Mouse (Mus musculus) heart, embryonic 14.5 days (tissue): ENCODE measurements at regions not wholly inside any gene's neighbourhood (a gene's known extent, or its start where the extent isn't known, plus 50 kb on each side); places are given as distances from the start of the nearest gene placed in this dataset.

Experiments
- ATAC-seq: fragments of 200-750 bp; cut with Nextera tagmentation; 2 replicates; pipeline ENCODE4 v1.8.0; 2017; ENCODE audit warnings: low read depth, moderate TSS enrichment; ENCODE audit not compliant: insufficient number of reproducible peaks, insufficient read depth, low FRiP score
- H3K27ac ChIP-seq, 2 experiments: fragments of 200-500 bp in 1 of 2; fragments of 300-500 bp in 1 of 2; sonication (generic) in 1 of 2; replicated peaks in 1 of 2; 2 replicates each; pipeline ENCODE4 v1.5.1; 2012 to 2014; ENCODE audit warnings: low read depth in 2 of 2, low read length in 2 of 2, control low read depth in 1 of 2, mild to moderate bottlenecking in 1 of 2, mixed read lengths in 1 of 2; ENCODE audit not compliant: control insufficient read depth in 1 of 2, insufficient read depth in 1 of 2
- H3K27me3 ChIP-seq: fragments of 300-500 bp; sonication (generic); 2 replicates; pipeline ENCODE4 v1.6.1; 2014; ENCODE audit warnings: mild to moderate bottlenecking, low read length, control low read depth; ENCODE audit not compliant: control insufficient read depth, insufficient read depth
- H3K36me3 ChIP-seq: fragments of 300-500 bp; sonication (generic); 2 replicates; pipeline ENCODE4 v1.6.1; 2014; ENCODE audit warnings: mild to moderate bottlenecking, control low read depth, low read length, mixed read lengths; ENCODE audit not compliant: control insufficient read depth, insufficient read depth
- H3K4me1 ChIP-seq, 2 experiments: fragments of 200-500 bp in 1 of 2; fragments of 300-500 bp in 1 of 2; sonication (generic) in 1 of 2; 2 replicates each; pipeline ENCODE4 v1.6.1; 2012 to 2014; ENCODE audit warnings: low read length in 2 of 2, control low read depth in 1 of 2, mixed read lengths in 1 of 2; ENCODE audit not compliant: control insufficient read depth in 2 of 2, insufficient read depth in 2 of 2
- H3K4me2 ChIP-seq: fragments of 300-500 bp; sonication (generic); 2 replicates; pipeline ENCODE4 v1.6.1; 2014; ENCODE audit warnings: mild to moderate bottlenecking, low read length
- H3K4me3 ChIP-seq, 2 experiments: fragments of 200-500 bp in 1 of 2; fragments of 300-500 bp in 1 of 2; sonication (generic) in 1 of 2; 2 replicates each; pipeline ENCODE4 v1.5.1; 2012 to 2014; ENCODE audit warnings: low read length in 2 of 2, mild to moderate bottlenecking in 2 of 2, control low read depth in 1 of 2, low read depth in 1 of 2, moderate library complexity in 1 of 2; ENCODE audit not compliant: control insufficient read depth in 1 of 2, insufficient read depth in 1 of 2
- H3K9ac ChIP-seq: fragments of 300-500 bp; sonication (generic); 2 replicates; pipeline ENCODE4 v1.6.1; 2014; ENCODE audit warnings: mild to moderate bottlenecking, low read length
- H3K9me3 ChIP-seq: fragments of 300-500 bp; sonication (generic); 2 replicates; pipeline ENCODE4 v1.6.1; 2016; ENCODE audit warnings: low read length, control low read depth; ENCODE audit not compliant: control insufficient read depth
- WGBS: fragments of 180-500 bp; shearing (Covaris S2); extraction: QIAGEN DNeasy Blood & Tissue Kit; methylation state at CpG from one replicate; pipeline ENCODE4 v1.1.7; 2014; 5-methylcytosine and 5-hydroxymethylcytosine counted together

DNA sequence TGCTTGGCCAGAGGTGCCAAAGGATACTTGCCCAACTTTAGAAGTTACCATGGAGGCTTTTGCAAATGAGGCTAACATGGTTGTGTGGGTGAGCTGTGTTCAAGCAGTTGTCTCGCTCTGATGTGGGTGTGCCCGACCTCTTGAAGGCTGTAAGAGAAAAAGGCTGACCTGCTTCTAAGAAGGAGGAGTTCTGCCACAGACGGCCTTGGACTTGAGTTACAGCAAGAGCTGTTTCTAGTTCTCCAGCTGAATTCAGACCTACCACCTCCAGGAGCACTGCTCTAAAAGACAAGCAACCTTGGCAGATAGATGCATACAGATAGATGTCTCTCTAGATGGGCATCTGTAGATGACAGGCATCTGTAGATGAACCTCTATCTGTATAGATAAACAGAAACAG lies 202.7 kb upstream of the A230072I06Rik start:
- Histone ChIP-seq H3K9ac (no peak overlapping the region), H3K4me1 (peaks cover 14 to 22% of the 10 kb centered on the region in 2 experiments), H3K27me3 (no peaks in the 10 kb centered on the region), H3K27ac (no peak overlapping the region), H3K36me3 (no peaks in the 10 kb centered on the region), H3K9me3 (no peaks in the 10 kb centered on the region), H3K4me3 (no peak overlapping the region), H3K4me2 (no peak overlapping the region)
- 81% methylated on average over 3 of the region's 3 CpGs for WGBS
- ATAC-seq: no peak

DNA sequence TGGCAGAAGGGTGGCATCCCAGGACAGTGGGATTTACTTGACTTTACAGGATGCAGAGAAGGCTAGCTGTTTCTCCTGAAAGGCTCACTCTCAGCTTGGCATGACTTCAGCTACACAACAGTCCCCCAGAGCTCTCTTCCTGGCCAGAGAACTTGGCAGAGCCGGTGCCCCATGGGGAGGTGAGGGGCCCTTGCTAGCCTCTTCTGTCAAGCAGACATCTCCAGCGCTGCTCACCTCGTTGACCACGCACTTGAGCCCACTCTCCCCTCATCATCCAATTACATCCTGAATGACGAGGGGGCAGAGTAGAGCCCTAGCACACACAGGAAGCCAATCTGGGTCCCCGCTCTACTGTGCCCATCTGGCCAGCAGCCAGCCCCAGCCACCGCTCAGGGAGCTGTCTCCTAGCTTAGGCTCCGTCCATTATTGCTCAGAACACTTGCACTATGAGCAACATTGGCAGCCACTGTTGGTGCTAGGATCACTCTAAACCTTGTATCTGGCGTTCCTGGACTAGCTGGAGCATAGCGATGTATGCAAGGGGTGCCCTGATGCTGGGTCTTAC lies 201.7 kb upstream of the A230072I06Rik start:
- ATAC-seq: no peak
- Histone ChIP-seq H3K27ac (no peak overlapping the region), H3K9me3 (no peaks in the 10 kb centered on the region), H3K4me1 (peaks cover 14 to 22% of the 10 kb centered on the region in 2 experiments), H3K9ac (no peak overlapping the region), H3K27me3 (no peaks in the 10 kb centered on the region), H3K4me3 (no peak overlapping the region), H3K36me3 (no peaks in the 10 kb centered on the region), H3K4me2 (no peak overlapping the region)
- WGBS: 62% methylated on average over 10 of the region's 10 CpGs

DNA sequence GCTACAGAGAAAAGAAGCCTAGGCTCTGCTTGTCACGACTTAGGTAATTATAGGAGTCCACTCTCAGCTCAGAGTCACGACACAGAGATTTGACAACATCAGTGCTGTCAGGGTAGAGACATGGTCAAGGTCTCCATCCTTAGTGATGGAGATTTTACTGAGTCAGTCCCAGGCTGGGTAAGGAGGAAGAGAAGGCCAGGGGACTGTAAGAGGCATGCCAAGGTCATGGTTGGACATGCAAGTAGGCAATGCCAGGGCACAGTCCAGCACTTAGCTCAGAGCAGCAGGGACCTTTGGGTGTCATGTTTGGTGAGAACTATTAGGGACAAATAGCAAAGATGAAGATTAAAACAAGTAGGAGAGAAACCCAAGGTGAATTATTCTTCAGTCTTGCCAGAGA lies 200.7 kb upstream of the A230072I06Rik start:
- no peaks in the 10 kb centered on the region for H3K27me3 ChIP-seq
- H3K4me2 ChIP-seq: no peak overlapping the region
- H3K4me3 ChIP-seq: no peak overlapping the region
- ATAC-seq: no peak
- H3K36me3 ChIP-seq: no peaks in the 10 kb centered on the region
- H3K9ac ChIP-seq: no peak overlapping the region
- peaks cover 10 to 14% of the 10 kb centered on the region in 2 experiments for H3K4me1 ChIP-seq
- WGBS: 76% methylated on average over 2 of the region's 2 CpGs
- no peak overlapping the region for H3K27ac ChIP-seq
- H3K9me3 ChIP-seq: no peaks in the 10 kb centered on the region

DNA sequence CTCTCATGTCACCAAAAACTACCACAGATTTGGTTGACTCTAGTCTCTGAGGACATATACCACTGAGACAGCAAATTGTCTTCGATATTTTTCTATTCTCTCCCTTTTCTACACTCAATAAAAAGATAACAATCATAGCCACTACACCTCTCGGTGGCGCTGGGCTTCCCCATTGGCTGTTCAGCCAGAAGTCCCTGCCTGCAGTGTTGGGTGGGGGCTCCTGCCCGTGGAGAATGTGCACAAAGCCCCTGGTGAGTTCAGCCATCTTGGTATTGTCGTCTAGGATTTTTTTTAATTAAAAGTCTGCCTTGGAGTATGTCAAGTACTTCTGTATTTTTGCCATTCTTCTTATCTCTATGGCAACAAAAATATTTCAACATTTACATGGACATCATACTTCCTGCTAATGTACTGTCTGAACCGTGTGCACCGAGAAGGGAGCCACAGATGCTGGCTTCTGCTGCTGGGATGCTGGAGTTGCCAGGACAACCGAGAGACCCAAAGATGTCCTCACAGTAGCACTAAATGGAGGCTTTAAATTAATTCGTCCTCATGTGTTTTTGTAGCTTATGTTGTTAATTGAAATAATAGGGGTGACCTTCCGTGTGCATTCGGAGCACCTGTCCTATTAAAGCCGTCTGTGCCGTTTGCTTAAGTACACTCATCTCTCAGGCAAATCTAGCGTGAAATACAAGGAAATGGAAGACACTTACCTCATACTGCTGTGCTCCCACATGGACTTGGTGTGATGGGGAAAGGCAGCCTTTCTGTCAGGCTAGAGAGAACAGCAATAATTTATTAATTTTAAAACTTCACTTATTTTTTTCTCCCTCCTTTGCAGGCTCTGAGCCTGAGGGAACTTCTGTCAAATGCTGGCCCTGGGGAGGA lies 199.7 kb upstream of the A230072I06Rik start:
- 75% methylated on average over 14 of the region's 14 CpGs for WGBS
- H3K4me2 ChIP-seq: no peak overlapping the region
- no peak overlapping the region for H3K9ac ChIP-seq
- H3K27me3 ChIP-seq: no peaks in the 10 kb centered on the region
- no peaks in the 10 kb centered on the region for H3K36me3 ChIP-seq
- no peak for ATAC-seq
- no peaks in the 10 kb centered on the region for H3K9me3 ChIP-seq
- H3K4me3 ChIP-seq: no peak overlapping the region
- no peak overlapping the region for H3K27ac ChIP-seq
- peaks cover under 1 to 4% of the 10 kb centered on the region in 2 experiments; a peak in 3 of 4 replicates for H3K4me1 ChIP-seq

DNA sequence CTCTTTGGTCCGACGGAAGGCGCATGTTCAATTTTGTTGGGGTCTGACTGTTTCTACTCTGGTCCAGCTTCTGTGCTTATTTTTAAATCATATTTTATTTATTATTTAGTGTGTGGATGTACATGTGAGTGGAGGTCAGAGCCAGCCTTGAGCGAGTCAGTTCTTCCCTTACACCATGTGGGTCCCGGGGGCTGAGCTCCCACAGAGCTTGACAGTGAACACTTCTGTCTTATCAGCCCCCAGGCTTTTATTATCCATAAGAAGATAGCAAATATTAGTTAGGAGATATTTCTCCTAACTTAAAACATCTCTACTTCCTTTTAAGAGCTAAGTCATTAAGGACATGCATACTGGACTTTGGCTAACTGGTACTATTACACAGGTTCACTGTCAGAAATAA lies 197.1 kb upstream of the A230072I06Rik start:
- no peaks in the 10 kb centered on the region for H3K9me3 ChIP-seq
- WGBS: 90% methylated on average over 5 of the region's 5 CpGs
- H3K36me3 ChIP-seq: no peaks in the 10 kb centered on the region
- H3K4me2 ChIP-seq: no peak overlapping the region
- no peak overlapping the region for H3K4me3 ChIP-seq
- H3K9ac ChIP-seq: no peak overlapping the region
- H3K27ac ChIP-seq: no peak overlapping the region
- H3K4me1 ChIP-seq: peaks cover 0 to 2% of the 10 kb centered on the region in 2 experiments; a peak in 2 of 4 replicates
- ATAC-seq: no peak
- H3K27me3 ChIP-seq: no peaks in the 10 kb centered on the region

DNA sequence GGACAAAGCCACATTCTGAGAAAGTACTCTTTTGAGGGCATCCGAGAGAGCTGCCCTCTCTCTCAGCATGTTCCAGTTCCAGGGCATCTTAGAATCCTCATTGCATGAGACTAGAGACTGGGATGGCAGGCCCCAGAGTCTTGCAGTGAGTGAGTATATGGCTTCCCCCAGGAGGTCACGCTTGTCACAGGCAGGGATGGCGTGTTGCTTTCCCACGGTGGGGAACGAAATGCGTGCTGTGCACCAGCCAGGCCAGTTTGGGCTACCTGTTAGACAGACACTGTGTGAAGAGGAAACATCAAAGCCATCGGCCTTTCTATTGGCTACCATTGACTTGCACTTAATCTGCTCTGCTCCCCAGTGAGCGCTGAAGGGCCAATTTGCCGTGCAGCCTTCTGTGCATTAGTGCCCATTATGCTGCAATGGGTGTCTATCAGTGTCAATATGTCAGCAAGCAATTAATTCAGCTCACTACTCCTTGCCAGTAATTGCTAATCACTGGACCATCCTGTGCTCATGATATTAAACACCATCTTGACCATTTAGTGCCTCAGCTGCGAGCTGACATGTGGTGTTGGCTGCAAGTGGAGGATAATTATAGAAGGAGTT lies 191.3 kb upstream of the A230072I06Rik start:
- Histone ChIP-seq H3K4me3 (no peak overlapping the region), H3K4me2 (no peak overlapping the region), H3K27ac (no peak overlapping the region), H3K4me1 (no peaks in the 10 kb centered on the region), H3K9ac (no peak overlapping the region), H3K36me3 (no peaks in the 10 kb centered on the region), H3K27me3 (no peaks in the 10 kb centered on the region), H3K9me3 (no peaks in the 10 kb centered on the region)
- ATAC-seq: no peak
- WGBS: 85% methylated on average over 10 of the region's 10 CpGs

DNA sequence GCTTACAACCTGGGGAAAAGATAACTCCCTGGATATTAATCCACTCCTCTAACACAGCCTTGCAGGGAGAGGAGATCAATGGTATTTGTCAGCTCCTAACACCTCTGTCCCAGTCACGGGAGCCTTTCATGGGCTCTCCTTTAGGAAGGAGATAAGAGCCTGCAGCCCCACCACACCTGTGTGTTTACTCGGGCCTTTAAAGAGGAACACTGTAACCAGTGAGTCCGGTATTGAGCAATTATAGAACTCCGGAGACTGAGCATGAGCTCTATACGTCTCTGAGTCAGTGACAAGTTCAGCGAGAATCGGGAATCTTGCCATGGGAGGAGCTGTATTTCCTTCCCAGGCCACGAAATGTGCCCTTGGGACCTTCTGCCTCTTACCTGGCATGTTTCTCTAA lies 178.5 kb upstream of the A230072I06Rik start:
- Histone ChIP-seq H3K27me3 (no peaks in the 10 kb centered on the region; the same call in 1 of the 2 replicates), H3K36me3 (no peaks in the 10 kb centered on the region), H3K9me3 (no peaks in the 10 kb centered on the region), H3K4me1 (no peaks in the 10 kb centered on the region), H3K27ac (no peak overlapping the region), H3K4me2 (no peak overlapping the region), H3K4me3 (no peak overlapping the region), H3K9ac (no peak overlapping the region)
- WGBS: 62% methylated on average over 8 of the region's 8 CpGs
- no peak for ATAC-seq
